Mouse (Mus musculus): ENCODE measurements at regions not wholly inside any gene's neighbourhood (a gene's known extent, or its start where the extent isn't known, plus 50 kb on each side); places are given as distances from the start of the nearest gene placed in this dataset.

- DNase-seq (ENCODE audit: extremely low read depth, low read depth, low spot score) = peak; percentile 92
Measured at GRCm38 (mm10) chr9:115477556-115478220, 167.5 kb upstream of the Stt3b start.

GRCm38 (mm10) chr9:115478946-115479345 lies 168.7 kb upstream of the Stt3b start:
- Histone ChIP-seq H3K27ac (replicated peaks; ENCODE audit: insufficient read depth, low read depth, low read length) (no peak overlapping the region), H3K9ac (ENCODE audit: low read depth, low read length) (no peak overlapping the region), H3K79me2 (ENCODE audit: control insufficient read depth, insufficient read depth, low read length) (no peaks in the 10 kb centered on the region), H3K36me3 (ENCODE audit: control insufficient read depth, insufficient read depth, low read length) (no peaks in the 10 kb centered on the region), H3K4me1 (ENCODE audit: control insufficient read depth, insufficient read depth, low read length) (peaks cover 8% of the 10 kb centered on the region; the same call in 1 of the 2 replicates), H3K27me3 (ENCODE audit: control insufficient read depth, insufficient read depth, low read length) (no peaks in the 10 kb centered on the region), H3K4me3 (ENCODE audit: insufficient read depth, low read depth, low read length) (no peak overlapping the region)
- TF ChIP-seq CTCF (IDR thresholded peaks at IDR 0.05; ENCODE audit: low read depth, low read length) (no peak), POLR2A (IDR thresholded peaks at IDR 0.05; ENCODE audit: extremely low read depth, insufficient read depth, low read length) (no peak)
- no peak for DNase-seq (ENCODE audit: extremely low read depth, low read depth, low spot score)
- WGBS = 78% methylated on average over 3 of the region's 3 CpGs

More at GRCm38 (mm10) chr9:115477556-115478220, 167.5 kb upstream of the Stt3b start:
- no peak overlapping the region for H3K4me3 ChIP-seq (ENCODE audit: insufficient read depth, low read depth, low read length)
- TF ChIP-seq POLR2A (IDR thresholded peaks at IDR 0.05; ENCODE audit: extremely low read depth, insufficient read depth, low read length) (no peak), CTCF (IDR thresholded peaks at IDR 0.05; ENCODE audit: low read depth, low read length) (no peak)
- 39% methylated on average over 6 of the region's 6 CpGs for WGBS
- H3K79me2 ChIP-seq (ENCODE audit: control insufficient read depth, insufficient read depth, low read length) = no peaks in the 10 kb centered on the region
- H3K36me3 ChIP-seq (ENCODE audit: control insufficient read depth, insufficient read depth, low read length) = no peaks in the 10 kb centered on the region
- no peak overlapping the region for H3K9ac ChIP-seq (ENCODE audit: low read depth, low read length)
- peaks cover 8% of the 10 kb centered on the region; the same call in 1 of the 2 replicates for H3K4me1 ChIP-seq (ENCODE audit: control insufficient read depth, insufficient read depth, low read length)
- no peak overlapping the region for H3K27ac ChIP-seq (replicated peaks; ENCODE audit: insufficient read depth, low read depth, low read length)
- no peaks in the 10 kb centered on the region for H3K27me3 ChIP-seq (ENCODE audit: control insufficient read depth, insufficient read depth, low read length)

GRCm38 (mm10) chr9:115481176-115481575 lies 171.0 kb upstream of the Stt3b start:
- 60% methylated on average over 5 of the region's 5 CpGs for WGBS
- Histone ChIP-seq H3K27ac (replicated peaks; ENCODE audit: insufficient read depth, low read depth, low read length) (no peak overlapping the region), H3K4me1 (ENCODE audit: control insufficient read depth, insufficient read depth, low read length) (peaks cover 6% of the 10 kb centered on the region; the same call in 1 of the 2 replicates), H3K4me3 (ENCODE audit: insufficient read depth, low read depth, low read length) (no peak overlapping the region), H3K9ac (ENCODE audit: low read depth, low read length) (no peak overlapping the region), H3K79me2 (ENCODE audit: control insufficient read depth, insufficient read depth, low read length) (no peaks in the 10 kb centered on the region), H3K27me3 (ENCODE audit: control insufficient read depth, insufficient read depth, low read length) (no peaks in the 10 kb centered on the region), H3K36me3 (ENCODE audit: control insufficient read depth, insufficient read depth, low read length) (no peaks in the 10 kb centered on the region)
- no peak for TF ChIP-seq POLR2A (IDR thresholded peaks at IDR 0.05; ENCODE audit: extremely low read depth, insufficient read depth, low read length)
- no peak for TF ChIP-seq CTCF (IDR thresholded peaks at IDR 0.05; ENCODE audit: low read depth, low read length)
- DNase-seq (ENCODE audit: extremely low read depth, low read depth, low spot score) = peak; percentile 83

- 85% methylated on average over 7 of the region's 7 CpGs for WGBS
- no peaks in the 10 kb centered on the region for H3K79me2 ChIP-seq (ENCODE audit: control insufficient read depth, insufficient read depth, low read length)
- H3K27ac ChIP-seq (replicated peaks; ENCODE audit: insufficient read depth, low read depth, low read length) = no peak overlapping the region
- TF ChIP-seq CTCF (IDR thresholded peaks at IDR 0.05; ENCODE audit: low read depth, low read length) (no peak), POLR2A (IDR thresholded peaks at IDR 0.05; ENCODE audit: extremely low read depth, insufficient read depth, low read length) (no peak)
- no peak for DNase-seq (ENCODE audit: extremely low read depth, low read depth, low spot score)
- H3K36me3 ChIP-seq (ENCODE audit: control insufficient read depth, insufficient read depth, low read length) = no peaks in the 10 kb centered on the region
- no peak overlapping the region for H3K4me3 ChIP-seq (ENCODE audit: insufficient read depth, low read depth, low read length)
- H3K9ac ChIP-seq (ENCODE audit: low read depth, low read length) = no peak overlapping the region
- no peaks in the 10 kb centered on the region for H3K27me3 ChIP-seq (ENCODE audit: control insufficient read depth, insufficient read depth, low read length)
- H3K4me1 ChIP-seq (ENCODE audit: control insufficient read depth, insufficient read depth, low read length) = no peaks in the 10 kb centered on the region
Measured at GRCm38 (mm10) chr9:115483024-115483423, 172.8 kb upstream of the Stt3b start.

GRCm38 (mm10) chr9:115483721-115484120 lies 173.5 kb upstream of the Stt3b start:
- DNase-seq (ENCODE audit: extremely low read depth, low read depth, low spot score) = no peak
- H3K36me3 ChIP-seq (ENCODE audit: control insufficient read depth, insufficient read depth, low read length) = no peaks in the 10 kb centered on the region
- H3K9ac ChIP-seq (ENCODE audit: low read depth, low read length) = no peak overlapping the region
- no peaks in the 10 kb centered on the region for H3K4me1 ChIP-seq (ENCODE audit: control insufficient read depth, insufficient read depth, low read length)
- TF ChIP-seq POLR2A (IDR thresholded peaks at IDR 0.05; ENCODE audit: extremely low read depth, insufficient read depth, low read length) (no peak), CTCF (IDR thresholded peaks at IDR 0.05; ENCODE audit: low read depth, low read length) (no peak)
- no peaks in the 10 kb centered on the region for H3K27me3 ChIP-seq (ENCODE audit: control insufficient read depth, insufficient read depth, low read length)
- no peak overlapping the region for H3K4me3 ChIP-seq (ENCODE audit: insufficient read depth, low read depth, low read length)
- no peaks in the 10 kb centered on the region for H3K79me2 ChIP-seq (ENCODE audit: control insufficient read depth, insufficient read depth, low read length)
- WGBS = 70% methylated on average over 2 of the region's 2 CpGs
- H3K27ac ChIP-seq (replicated peaks; ENCODE audit: insufficient read depth, low read depth, low read length) = no peak overlapping the region

- 83% methylated on average over 1 of the region's 1 CpGs for WGBS
- Histone ChIP-seq H3K79me2 (ENCODE audit: control insufficient read depth, insufficient read depth, low read length) (no peaks in the 10 kb centered on the region), H3K9ac (ENCODE audit: low read depth, low read length) (no peak overlapping the region), H3K27me3 (ENCODE audit: control insufficient read depth, insufficient read depth, low read length) (no peaks in the 10 kb centered on the region), H3K4me3 (ENCODE audit: insufficient read depth, low read depth, low read length) (no peak overlapping the region), H3K27ac (replicated peaks; ENCODE audit: insufficient read depth, low read depth, low read length) (no peak overlapping the region), H3K4me1 (ENCODE audit: control insufficient read depth, insufficient read depth, low read length) (no peaks in the 10 kb centered on the region), H3K36me3 (ENCODE audit: control insufficient read depth, insufficient read depth, low read length) (no peaks in the 10 kb centered on the region)
- DNase-seq (ENCODE audit: extremely low read depth, low read depth, low spot score) = no peak
- TF ChIP-seq CTCF (IDR thresholded peaks at IDR 0.05; ENCODE audit: low read depth, low read length) = no peak
- TF ChIP-seq POLR2A (IDR thresholded peaks at IDR 0.05; ENCODE audit: extremely low read depth, insufficient read depth, low read length) = no peak
Measured at GRCm38 (mm10) chr9:115484408-115484807, 174.2 kb upstream of the Stt3b start.
